Mouse (Mus musculus): ENCODE measurements around the gene Lipa. TPM values are rescaled to one million over a fixed set of nuclear protein-coding genes. Genes with fewer than 3 reads are reported as not detected.

Gene Lipa
- polyA plus RNA-seq, 1 experiment from 2014 or later, result 48.0 TPM

DNA sequence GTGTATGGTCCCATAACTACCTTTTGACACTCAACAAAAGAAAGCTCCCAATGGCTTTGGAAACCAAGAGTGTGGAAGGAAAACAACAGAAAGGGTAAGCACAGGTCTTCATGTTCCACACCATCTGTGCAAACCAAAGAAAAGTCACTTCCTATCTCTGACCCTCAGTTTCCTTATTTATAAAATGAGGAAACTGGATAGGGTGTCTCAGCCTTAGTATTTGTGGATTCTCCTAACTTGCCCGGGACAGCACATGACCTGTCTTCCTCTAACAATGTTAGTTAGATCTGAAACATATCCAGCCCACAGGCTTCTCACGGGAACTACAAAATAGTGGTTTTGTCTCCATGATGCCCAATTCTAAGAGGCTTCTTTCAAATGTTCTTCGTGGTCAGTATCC, 62.8 kb downstream of the Lipa start:
- no peaks in the 10 kb centered on the region for H3K36me3 ChIP-seq (ENCODE audit: insufficient read depth, low read length)
- no peak for TF ChIP-seq CTCF (IDR thresholded peaks at IDR 0.05; ENCODE audit: low read depth)
- H3K4me2 ChIP-seq (ENCODE audit: low read length), result no peak overlapping the region
- ATAC-seq (replicated peaks; ENCODE audit: low FRiP score, low read depth) (no peak), DNase-seq (ENCODE audit: low spot score) (no peak)
- no peak overlapping the region for H3K9ac ChIP-seq (ENCODE audit: low read depth, low read length)
- no peak overlapping the region for H3K4me3 ChIP-seq (replicated peaks; ENCODE audit: low read depth, low read length)
- 79% methylated on average over 3 of the region's 3 CpGs for WGBS
- H3K4me1 ChIP-seq (replicated peaks; ENCODE audit: insufficient read depth, low read length), result no peaks in the 10 kb centered on the region
- no peak overlapping the region for H3K27ac ChIP-seq
- no peaks in the 10 kb centered on the region for H3K9me3 ChIP-seq (replicated peaks; ENCODE audit: low read length)
- no peaks in the 10 kb centered on the region for H3K27me3 ChIP-seq (ENCODE audit: insufficient read depth, low read length)

DNA sequence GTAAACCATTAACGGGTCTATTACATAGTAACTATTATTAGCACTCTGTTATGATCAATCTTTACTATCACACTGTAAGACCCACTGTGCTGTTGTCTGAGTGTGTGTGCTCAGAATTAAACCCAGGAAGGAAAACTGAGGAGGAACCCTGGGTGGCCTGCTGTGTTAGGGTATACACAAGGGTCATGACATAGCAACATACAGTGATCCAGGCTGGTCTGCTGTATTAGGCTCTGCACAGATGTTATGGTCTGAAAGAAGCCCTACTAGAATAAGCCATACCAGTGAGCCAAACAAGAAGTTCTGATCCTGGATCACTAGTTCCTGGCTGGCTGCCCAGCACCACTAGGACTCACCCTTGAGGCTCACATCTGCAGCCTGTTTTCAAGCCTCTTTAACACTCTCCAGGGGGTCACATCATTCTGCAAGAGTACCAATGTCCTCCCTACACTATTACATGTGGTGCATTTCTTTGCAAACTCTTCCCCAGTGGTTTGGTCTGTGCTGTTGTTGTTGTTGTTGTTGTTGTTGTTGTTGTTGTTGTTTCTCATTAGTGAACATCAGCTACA, 65.7 kb downstream of the Lipa start:
- no peaks in the 10 kb centered on the region for H3K36me3 ChIP-seq (ENCODE audit: insufficient read depth, low read length)
- H3K9me3 ChIP-seq (replicated peaks; ENCODE audit: low read length), result no peaks in the 10 kb centered on the region
- no peaks in the 10 kb centered on the region for H3K27me3 ChIP-seq (ENCODE audit: insufficient read depth, low read length)
- no peak overlapping the region for H3K27ac ChIP-seq
- DNase-seq (ENCODE audit: low spot score) (no peak), ATAC-seq (replicated peaks; ENCODE audit: low FRiP score, low read depth) (no peak)
- H3K9ac ChIP-seq (ENCODE audit: low read depth, low read length), result no peak overlapping the region
- WGBS, result 83% methylated on average over 1 of the region's 1 CpGs
- no peaks in the 10 kb centered on the region for H3K4me1 ChIP-seq (replicated peaks; ENCODE audit: insufficient read depth, low read length)
- TF ChIP-seq CTCF (IDR thresholded peaks at IDR 0.05; ENCODE audit: low read depth), result no peak
- no peak overlapping the region for H3K4me2 ChIP-seq (ENCODE audit: low read length)
- H3K4me3 ChIP-seq (replicated peaks; ENCODE audit: low read depth, low read length), result no peak overlapping the region

DNA sequence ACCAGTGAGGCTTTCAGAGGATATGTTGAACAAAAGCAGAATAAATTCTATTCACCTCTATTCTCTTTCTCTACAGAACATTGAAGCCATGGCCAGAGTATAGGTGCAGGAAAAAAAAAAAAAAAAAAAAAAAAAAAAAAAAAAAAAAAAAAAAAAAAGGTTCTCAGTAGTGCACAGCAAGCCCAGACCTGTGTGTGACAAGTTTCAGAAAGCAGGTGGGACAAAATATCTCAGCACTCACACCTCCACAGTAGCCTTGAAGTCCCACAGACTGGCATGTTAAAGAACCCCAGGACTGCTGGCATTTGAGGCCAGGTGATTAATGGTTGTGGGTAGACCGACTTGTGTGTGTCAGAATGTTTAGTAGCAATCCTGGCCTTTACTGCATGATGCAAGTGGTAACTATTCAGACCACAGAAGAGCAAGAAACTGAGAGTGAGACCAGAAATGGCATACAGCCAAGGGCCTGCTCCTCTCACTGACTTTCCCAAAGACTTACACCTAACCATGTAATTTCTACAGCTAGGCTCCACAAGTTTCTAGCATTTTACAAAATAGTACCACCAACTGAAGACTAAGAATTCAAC, 76.4 kb downstream of the Lipa start:
- no peak for TF ChIP-seq CTCF (IDR thresholded peaks at IDR 0.05; ENCODE audit: low read depth)
- Histone ChIP-seq H3K9ac (ENCODE audit: low read depth, low read length) (no peak overlapping the region), H3K36me3 (ENCODE audit: insufficient read depth, low read length) (no peaks in the 10 kb centered on the region), H3K27me3 (ENCODE audit: insufficient read depth, low read length) (no peaks in the 10 kb centered on the region), H3K9me3 (replicated peaks; ENCODE audit: low read length) (no peaks in the 10 kb centered on the region), H3K4me3 (replicated peaks; ENCODE audit: low read depth, low read length) (no peak overlapping the region), H3K4me1 (replicated peaks; ENCODE audit: insufficient read depth, low read length) (no peaks in the 10 kb centered on the region), H3K4me2 (ENCODE audit: low read length) (no peak overlapping the region), H3K27ac (no peak overlapping the region)
- ATAC-seq (replicated peaks; ENCODE audit: low FRiP score, low read depth), result no peak
- DNase-seq (ENCODE audit: low spot score), result no peak
- WGBS, result 50% methylated on average over 1 of the region's 1 CpGs

DNA sequence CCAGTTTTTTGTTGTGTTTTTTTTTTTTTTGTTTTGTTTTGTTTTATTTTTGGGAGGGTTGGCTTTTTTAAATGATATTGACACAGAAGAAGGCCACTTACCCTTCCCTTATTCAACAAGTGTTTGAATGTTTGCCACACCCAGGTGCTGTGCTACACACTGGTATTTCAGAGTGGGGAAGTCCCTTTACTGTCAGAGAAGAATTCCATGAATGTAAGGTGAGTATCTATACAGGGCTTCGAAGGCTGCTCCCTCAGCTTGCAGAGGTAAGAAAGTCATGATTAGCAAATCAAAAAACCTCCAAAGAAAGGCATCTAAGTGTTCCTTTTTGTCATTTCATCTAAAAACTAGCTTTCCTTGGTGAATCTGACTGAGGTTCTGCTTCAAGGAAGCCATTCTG, 78.4 kb downstream of the Lipa start:
- H3K27me3 ChIP-seq (ENCODE audit: insufficient read depth, low read length), result no peaks in the 10 kb centered on the region
- DNase-seq (ENCODE audit: low spot score), result no peak
- WGBS, result 94% methylated on average over 1 of the region's 1 CpGs
- H3K9me3 ChIP-seq (replicated peaks; ENCODE audit: low read length), result no peaks in the 10 kb centered on the region
- H3K4me2 ChIP-seq (ENCODE audit: low read length), result no peak overlapping the region
- no peak overlapping the region for H3K4me3 ChIP-seq (replicated peaks; ENCODE audit: low read depth, low read length)
- no peaks in the 10 kb centered on the region for H3K36me3 ChIP-seq (ENCODE audit: insufficient read depth, low read length)
- ATAC-seq (replicated peaks; ENCODE audit: low FRiP score, low read depth), result no peak
- no peak overlapping the region for H3K27ac ChIP-seq
- no peak overlapping the region for H3K9ac ChIP-seq (ENCODE audit: low read depth, low read length)
- no peaks in the 10 kb centered on the region for H3K4me1 ChIP-seq (replicated peaks; ENCODE audit: insufficient read depth, low read length)
- TF ChIP-seq CTCF (IDR thresholded peaks at IDR 0.05; ENCODE audit: low read depth), result no peak

DNA sequence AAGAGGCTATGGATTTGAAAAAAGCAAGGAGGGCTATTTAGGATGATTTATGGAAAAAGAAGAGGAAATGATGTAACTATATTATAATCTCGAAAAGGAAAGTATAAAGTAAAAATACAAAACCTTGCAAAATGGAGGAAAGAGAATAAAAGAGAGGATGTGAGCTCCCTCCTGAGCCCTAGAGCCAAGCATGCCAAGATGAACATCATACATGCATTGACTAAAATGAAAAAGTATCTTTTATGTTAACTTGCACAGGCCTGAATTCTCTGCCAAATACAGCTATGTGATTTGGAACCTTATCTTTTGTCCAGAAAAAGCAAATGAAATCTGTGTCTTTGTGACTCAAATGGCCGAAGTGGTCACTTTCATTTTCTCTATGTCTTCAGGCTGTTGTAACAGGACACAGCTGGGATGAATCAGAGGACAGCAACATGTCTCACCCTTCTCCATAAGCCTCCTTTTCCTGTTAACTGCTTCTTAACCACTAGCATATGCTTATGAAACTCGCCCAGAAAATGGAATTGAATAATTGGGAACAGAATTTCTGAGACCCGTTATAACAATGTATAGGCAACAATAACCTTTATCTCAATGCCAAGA, 81.8 kb downstream of the Lipa start:
- Histone ChIP-seq H3K36me3 (ENCODE audit: insufficient read depth, low read length) (no peaks in the 10 kb centered on the region), H3K27me3 (ENCODE audit: insufficient read depth, low read length) (no peaks in the 10 kb centered on the region), H3K9me3 (replicated peaks; ENCODE audit: low read length) (no peaks in the 10 kb centered on the region), H3K4me3 (replicated peaks; ENCODE audit: low read depth, low read length) (no peak overlapping the region), H3K27ac (peak overlapping the region; percentile 75), H3K4me1 (replicated peaks; ENCODE audit: insufficient read depth, low read length) (no peaks in the 10 kb centered on the region), H3K4me2 (ENCODE audit: low read length) (peak overlapping the region; percentile 31), H3K9ac (ENCODE audit: low read depth, low read length) (no peak overlapping the region)
- TF ChIP-seq CTCF (IDR thresholded peaks at IDR 0.05; ENCODE audit: low read depth), result no peak
- peak; percentile 84 for DNase-seq (ENCODE audit: low spot score)
- ATAC-seq (replicated peaks; ENCODE audit: low FRiP score, low read depth), result no peak; the same call in 1 of the 2 replicates
- WGBS, result 50% methylated on average over 4 of the region's 4 CpGs

DNA sequence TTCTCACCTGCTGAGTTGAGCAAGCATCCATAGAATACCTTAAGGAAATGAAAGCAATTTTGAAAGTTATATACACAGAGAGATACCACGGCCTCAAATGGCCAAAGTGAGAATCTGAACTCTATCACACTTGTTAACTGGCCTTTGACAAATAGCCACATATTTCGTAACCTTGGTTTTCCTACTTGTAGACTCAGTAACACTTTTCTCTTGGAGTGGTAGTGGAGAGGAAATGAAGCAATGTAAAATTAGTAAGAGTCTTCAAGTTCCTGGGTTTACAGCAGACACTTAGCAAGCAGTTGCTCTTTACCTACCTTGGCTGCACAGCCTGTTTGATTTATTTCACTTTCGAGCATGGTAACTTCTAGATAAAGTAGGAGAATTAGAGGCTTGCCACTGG, 82.5 kb downstream of the Lipa start:
- ATAC-seq (replicated peaks; ENCODE audit: low FRiP score, low read depth), result no peak
- WGBS, result 80% methylated on average over 3 of the region's 3 CpGs
- no peaks in the 10 kb centered on the region for H3K27me3 ChIP-seq (ENCODE audit: insufficient read depth, low read length)
- TF ChIP-seq CTCF (IDR thresholded peaks at IDR 0.05; ENCODE audit: low read depth), result no peak
- no peaks in the 10 kb centered on the region for H3K4me1 ChIP-seq (replicated peaks; ENCODE audit: insufficient read depth, low read length)
- H3K27ac ChIP-seq, result no peak overlapping the region
- H3K9ac ChIP-seq (ENCODE audit: low read depth, low read length), result no peak overlapping the region
- DNase-seq (ENCODE audit: low spot score), result no peak
- no peaks in the 10 kb centered on the region for H3K36me3 ChIP-seq (ENCODE audit: insufficient read depth, low read length)
- no peak overlapping the region for H3K4me3 ChIP-seq (replicated peaks; ENCODE audit: low read depth, low read length)
- no peak overlapping the region for H3K4me2 ChIP-seq (ENCODE audit: low read length)
- no peaks in the 10 kb centered on the region for H3K9me3 ChIP-seq (replicated peaks; ENCODE audit: low read length)

Other genes starting within 250 kb of the Lipa start
- gene Fas, start 236.8 kb downstream of the Lipa start, polyA plus RNA-seq (2015; fragmentation: Nextera tagmentation; extraction: Ambion mirVana), result 7.6 and 8.4 TPM in 2 replicates
- gene Ch25h, start 52.3 kb downstream of the Lipa start, polyA plus RNA-seq (2015; fragmentation: Nextera tagmentation; extraction: Ambion mirVana), result 3.0 and 3.4 TPM in 2 replicates
- 12.0 and 12.3 TPM in 2 replicates for gene Ifit2, start 23.2 kb upstream of the Lipa start, polyA plus RNA-seq (2015; fragmentation: Nextera tagmentation; extraction: Ambion mirVana)
- gene Ifit3, start 56.1 kb upstream of the Lipa start, polyA plus RNA-seq (2015; fragmentation: Nextera tagmentation; extraction: Ambion mirVana), result 18.3 and 22.9 TPM in 2 replicates
- gene Ifit1bl1, start 74.5 kb upstream of the Lipa start, polyA plus RNA-seq (2015; fragmentation: Nextera tagmentation; extraction: Ambion mirVana), result 0.78 and 1.7 TPM in 2 replicates
- gene Ifit3b, start 80.5 kb upstream of the Lipa start, polyA plus RNA-seq (2015; fragmentation: Nextera tagmentation; extraction: Ambion mirVana), result 4.1 and 5.1 TPM in 2 replicates
- 0.32 and 0.41 TPM in 2 replicates for gene Ifit1bl2, start 113.3 kb upstream of the Lipa start, polyA plus RNA-seq (2015; fragmentation: Nextera tagmentation; extraction: Ambion mirVana)
- 4.3 and 6.4 TPM in 2 replicates for gene Ifit1, start 113.4 kb upstream of the Lipa start, polyA plus RNA-seq (2015; fragmentation: Nextera tagmentation; extraction: Ambion mirVana)
- 30.1 and 33.6 TPM in 2 replicates for gene Slc16a12, start 219.8 kb upstream of the Lipa start, polyA plus RNA-seq (2015; fragmentation: Nextera tagmentation; extraction: Ambion mirVana)